Mouse (Mus musculus): ENCODE results near the gene Sfrp4. TPM values are rescaled to one million over a fixed set of nuclear protein-coding genes. Genes with fewer than 3 reads are reported as not detected.

Gene Sfrp4
- polyA plus RNA-seq, 1 experiment from 2014 or later: 0.40 TPM

- H3K36me3 ChIP-seq (ENCODE audit: control insufficient read depth, insufficient read depth, low read length): no peaks in the 10 kb centered on the region
- no peaks in the 10 kb centered on the region for H3K9me3 ChIP-seq (ENCODE audit: control insufficient read depth, low read length)
- no peak overlapping the region for H3K9ac ChIP-seq (ENCODE audit: low read depth, low read length)
- no peak overlapping the region for H3K27ac ChIP-seq (ENCODE audit: low read length)
- H3K4me2 ChIP-seq (ENCODE audit: low read depth, low read length): no peak overlapping the region
- no peaks in the 10 kb centered on the region for H3K27me3 ChIP-seq (replicated peaks; ENCODE audit: control insufficient read depth, insufficient read depth, low read length)
- no peak overlapping the region for H3K4me3 ChIP-seq (ENCODE audit: low read length)
- ATAC-seq: no peak
- no peaks in the 10 kb centered on the region for H3K4me1 ChIP-seq (ENCODE audit: control insufficient read depth, insufficient read depth, low read length)
Measured at GRCm38 (mm10) chr13:19608120-19608519, 14.8 kb upstream of the Sfrp4 start.

- H3K4me1 ChIP-seq (ENCODE audit: control insufficient read depth, insufficient read depth, low read length): no peaks in the 10 kb centered on the region
- no peak for ATAC-seq
- no peaks in the 10 kb centered on the region for H3K27me3 ChIP-seq (replicated peaks; ENCODE audit: control insufficient read depth, insufficient read depth, low read length)
- no peak overlapping the region for H3K4me2 ChIP-seq (ENCODE audit: low read depth, low read length)
- H3K36me3 ChIP-seq (ENCODE audit: control insufficient read depth, insufficient read depth, low read length): no peaks in the 10 kb centered on the region
- no peaks in the 10 kb centered on the region for H3K9me3 ChIP-seq (ENCODE audit: control insufficient read depth, low read length)
- H3K9ac ChIP-seq (ENCODE audit: low read depth, low read length): no peak overlapping the region
- 66% methylated on average over 1 of the region's 1 CpGs for WGBS
- no peak overlapping the region for H3K4me3 ChIP-seq (ENCODE audit: low read length)
- H3K27ac ChIP-seq (ENCODE audit: low read length): no peak overlapping the region
Measured at GRCm38 (mm10) chr13:19612348-19612747, 10.6 kb upstream of the Sfrp4 start.

GRCm38 (mm10) chr13:19612963-19613362 lies 9.9 kb upstream of the Sfrp4 start:
- Histone ChIP-seq H3K4me1 (ENCODE audit: control insufficient read depth, insufficient read depth, low read length) (no peaks in the 10 kb centered on the region), H3K4me3 (ENCODE audit: low read length) (no peak overlapping the region), H3K27me3 (replicated peaks; ENCODE audit: control insufficient read depth, insufficient read depth, low read length) (no peaks in the 10 kb centered on the region), H3K9ac (ENCODE audit: low read depth, low read length) (no peak overlapping the region), H3K9me3 (ENCODE audit: control insufficient read depth, low read length) (no peaks in the 10 kb centered on the region), H3K27ac (ENCODE audit: low read length) (no peak overlapping the region), H3K4me2 (ENCODE audit: low read depth, low read length) (no peak overlapping the region), H3K36me3 (ENCODE audit: control insufficient read depth, insufficient read depth, low read length) (no peaks in the 10 kb centered on the region)
- 81% methylated on average over 3 of the region's 3 CpGs for WGBS
- no peak for ATAC-seq

GRCm38 (mm10) chr13:19613426-19613825 lies 9.5 kb upstream of the Sfrp4 start:
- H3K36me3 ChIP-seq (ENCODE audit: control insufficient read depth, insufficient read depth, low read length): no peaks in the 10 kb centered on the region
- H3K9me3 ChIP-seq (ENCODE audit: control insufficient read depth, low read length): no peaks in the 10 kb centered on the region
- ATAC-seq: no peak
- no peak overlapping the region for H3K4me3 ChIP-seq (ENCODE audit: low read length)
- no peak overlapping the region for H3K27ac ChIP-seq (ENCODE audit: low read length)
- H3K4me1 ChIP-seq (ENCODE audit: control insufficient read depth, insufficient read depth, low read length): no peaks in the 10 kb centered on the region
- WGBS: 79% methylated on average over 1 of the region's 1 CpGs
- H3K27me3 ChIP-seq (replicated peaks; ENCODE audit: control insufficient read depth, insufficient read depth, low read length): no peaks in the 10 kb centered on the region
- no peak overlapping the region for H3K9ac ChIP-seq (ENCODE audit: low read depth, low read length)
- H3K4me2 ChIP-seq (ENCODE audit: low read depth, low read length): no peak overlapping the region

GRCm38 (mm10) chr13:19614311-19614710 lies 8.6 kb upstream of the Sfrp4 start:
- H3K27me3 ChIP-seq (replicated peaks; ENCODE audit: control insufficient read depth, insufficient read depth, low read length): no peaks in the 10 kb centered on the region
- H3K4me1 ChIP-seq (ENCODE audit: control insufficient read depth, insufficient read depth, low read length): no peaks in the 10 kb centered on the region
- no peaks in the 10 kb centered on the region for H3K36me3 ChIP-seq (ENCODE audit: control insufficient read depth, insufficient read depth, low read length)
- no peak overlapping the region for H3K27ac ChIP-seq (ENCODE audit: low read length)
- WGBS: 82% methylated on average over 1 of the region's 1 CpGs
- ATAC-seq: no peak
- no peak overlapping the region for H3K4me3 ChIP-seq (ENCODE audit: low read length)
- no peak overlapping the region for H3K9ac ChIP-seq (ENCODE audit: low read depth, low read length)
- H3K9me3 ChIP-seq (ENCODE audit: control insufficient read depth, low read length): no peaks in the 10 kb centered on the region
- H3K4me2 ChIP-seq (ENCODE audit: low read depth, low read length): no peak overlapping the region

GRCm38 (mm10) chr13:19618081-19618480 lies 4.8 kb upstream of the Sfrp4 start:
- Histone ChIP-seq H3K4me1 (ENCODE audit: control insufficient read depth, insufficient read depth, low read length) (0 out of 2 replicates have a peak, but pooled peaks cover under 1% of the 10 kb centered on the region), H3K27me3 (replicated peaks; ENCODE audit: control insufficient read depth, insufficient read depth, low read length) (no peaks in the 10 kb centered on the region), H3K9ac (ENCODE audit: low read depth, low read length) (no peak overlapping the region), H3K27ac (ENCODE audit: low read length) (no peak overlapping the region), H3K4me3 (ENCODE audit: low read length) (no peak overlapping the region), H3K9me3 (ENCODE audit: control insufficient read depth, low read length) (no peaks in the 10 kb centered on the region), H3K36me3 (ENCODE audit: control insufficient read depth, insufficient read depth, low read length) (no peaks in the 10 kb centered on the region), H3K4me2 (ENCODE audit: low read depth, low read length) (no peak overlapping the region)
- no peak for ATAC-seq
- WGBS: 93% methylated on average over 4 of the region's 4 CpGs

GRCm38 (mm10) chr13:19618841-19619215 lies 4.1 kb upstream of the Sfrp4 start:
- H3K4me1 ChIP-seq (ENCODE audit: control insufficient read depth, insufficient read depth, low read length): 0 out of 2 replicates have a peak, but pooled peaks cover 4% of the 10 kb centered on the region
- no peaks in the 10 kb centered on the region for H3K36me3 ChIP-seq (ENCODE audit: control insufficient read depth, insufficient read depth, low read length)
- peak overlapping the region; percentile 97 for H3K4me2 ChIP-seq (ENCODE audit: low read depth, low read length)
- peak overlapping the region; percentile 79 for H3K4me3 ChIP-seq (ENCODE audit: low read length)
- 11% methylated on average over 5 of the region's 5 CpGs for WGBS
- peak overlapping the region; percentile 89 for H3K9ac ChIP-seq (ENCODE audit: low read depth, low read length)
- no peaks in the 10 kb centered on the region for H3K9me3 ChIP-seq (ENCODE audit: control insufficient read depth, low read length)
- ATAC-seq: peak; percentile 48
- H3K27ac ChIP-seq (ENCODE audit: low read length): no peak overlapping the region
- no peaks in the 10 kb centered on the region for H3K27me3 ChIP-seq (replicated peaks; ENCODE audit: control insufficient read depth, insufficient read depth, low read length)

- peak; percentile 88 for ATAC-seq
- Histone ChIP-seq H3K9ac (ENCODE audit: low read depth, low read length) (peak within 1 kb of the TSS; percentile 89), H3K9me3 (ENCODE audit: control insufficient read depth, low read length) (no peaks in the 10 kb centered on the region), H3K27ac (ENCODE audit: low read length) (peak within 1 kb of the TSS; percentile 5; the same call in 1 of the 2 replicates), H3K4me3 (ENCODE audit: low read length) (peak within 1 kb of the TSS; percentile 79), H3K27me3 (replicated peaks; ENCODE audit: control insufficient read depth, insufficient read depth, low read length) (no peaks in the 10 kb centered on the region), H3K4me1 (ENCODE audit: control insufficient read depth, insufficient read depth, low read length) (0 out of 2 replicates have a peak, but pooled peaks cover 4% of the 10 kb centered on the region), H3K4me2 (ENCODE audit: low read depth, low read length) (peak within 1 kb of the TSS; percentile 97), H3K36me3 (ENCODE audit: control insufficient read depth, insufficient read depth, low read length) (no peaks in the 10 kb centered on the region)
- under 1% methylated on average over 46 of the region's 46 CpGs for WGBS
Measured at GRCm38 (mm10) chr13:19619216-19619927, 3.5 kb upstream of the Sfrp4 start, which contains the start of gene Epdr1. Gene Epdr1, minus strand, starts transcription at chr13:19619927.

GRCm38 (mm10) chr13:19623228-19623905 lies 463 bp downstream of the Sfrp4 start:
- peak overlapping the region; percentile 57 for H3K9ac ChIP-seq (ENCODE audit: low read depth, low read length)
- no peak overlapping the region for H3K27ac ChIP-seq (ENCODE audit: low read length)
- no peaks in the 10 kb centered on the region for H3K9me3 ChIP-seq (ENCODE audit: control insufficient read depth, low read length)
- 22% methylated on average over 30 of the region's 30 CpGs for WGBS
- peak overlapping the region; percentile 95 for H3K4me2 ChIP-seq (ENCODE audit: low read depth, low read length)
- ATAC-seq: peak; percentile 6; the same call in 1 of the 2 replicates
- H3K4me3 ChIP-seq (ENCODE audit: low read length): peak overlapping the region; percentile 54
- 0 out of 2 replicates have a peak, but pooled peaks cover 4% of the 10 kb centered on the region for H3K4me1 ChIP-seq (ENCODE audit: control insufficient read depth, insufficient read depth, low read length)
- no peaks in the 10 kb centered on the region for H3K36me3 ChIP-seq (ENCODE audit: control insufficient read depth, insufficient read depth, low read length)
- no peaks in the 10 kb centered on the region for H3K27me3 ChIP-seq (replicated peaks; ENCODE audit: control insufficient read depth, insufficient read depth, low read length)
